Mouse (Mus musculus): ENCODE data around the gene Pgbd5.

Pgbd5 gene

DNA sequence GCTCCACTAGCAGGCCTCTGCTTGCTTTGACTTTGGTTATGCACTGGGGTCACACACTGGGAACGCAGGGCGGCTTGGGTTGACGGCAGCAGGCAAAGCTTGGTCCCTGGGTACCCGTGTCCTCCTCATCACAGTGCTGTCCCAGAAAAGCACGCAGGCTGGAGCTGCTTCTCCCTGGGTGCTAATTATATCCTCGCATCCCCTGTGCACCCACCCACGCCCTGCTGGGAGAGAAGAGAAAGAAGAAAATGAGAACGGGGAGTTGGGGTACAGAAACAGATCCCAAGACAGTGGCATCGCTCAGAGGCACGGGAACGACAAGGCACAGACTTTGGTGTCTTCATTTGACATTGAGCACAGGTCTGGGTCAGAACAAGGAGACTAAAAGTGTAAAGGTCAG, 50.0 kb downstream of the Pgbd5 start:
- DNase-seq = no peak

- DNase-seq = peak; percentile 49
Observed at GRCm38 (mm10) chr8:124386225-124386899, 53.1 kb downstream of the Pgbd5 start.

GRCm38 (mm10) chr8:124384336-124384735, 55.1 kb downstream of the Pgbd5 start:
- DNase-seq = no peak

GRCm38 (mm10) chr8:124382235-124382634, 57.2 kb downstream of the Pgbd5 start:
- no peak for DNase-seq

DNA sequence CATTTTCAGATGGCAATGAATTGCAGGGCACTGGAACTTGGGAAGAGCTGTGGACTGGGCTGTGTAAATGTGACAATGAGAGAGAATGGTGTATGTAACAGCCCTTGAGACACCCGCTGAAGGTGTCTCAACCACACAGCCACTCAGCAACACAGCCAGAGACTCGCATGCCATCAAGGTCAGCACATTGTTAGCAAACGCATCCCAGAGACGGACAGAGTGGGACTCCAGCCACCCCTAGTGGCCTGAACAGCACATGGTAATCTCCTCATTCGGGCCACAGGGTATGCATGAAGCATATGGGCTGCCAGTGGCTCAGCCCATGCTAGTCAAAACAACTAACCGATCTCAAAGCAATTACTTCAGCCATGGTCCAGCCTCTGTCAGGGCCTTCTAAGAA, 60.2 kb downstream of the Pgbd5 start:
- DNase-seq = no peak

DNA sequence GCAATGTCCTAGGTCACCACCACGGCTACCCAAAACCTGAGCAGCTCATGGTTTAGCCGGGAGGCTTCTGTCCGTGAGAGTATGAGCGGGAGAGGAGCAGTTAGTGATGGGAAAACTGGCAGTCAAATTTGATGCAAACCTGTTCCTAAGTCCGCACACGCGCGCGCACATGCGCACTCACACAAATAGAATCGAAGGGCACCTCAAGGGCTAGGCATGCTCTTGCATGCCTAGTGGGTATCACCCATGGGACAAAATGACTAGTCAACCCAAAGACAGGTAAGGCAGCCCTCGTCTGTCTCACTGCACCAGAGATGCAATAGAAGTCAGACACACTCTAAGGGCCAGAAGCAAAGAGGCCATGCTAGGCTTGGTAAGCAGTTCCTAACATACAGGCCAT, 63.1 kb downstream of the Pgbd5 start:
- peak; percentile 6 for DNase-seq

- DNase-seq = peak; percentile 37
Observed at GRCm38 (mm10) chr8:124375727-124376126, 63.7 kb downstream of the Pgbd5 start.

DNA sequence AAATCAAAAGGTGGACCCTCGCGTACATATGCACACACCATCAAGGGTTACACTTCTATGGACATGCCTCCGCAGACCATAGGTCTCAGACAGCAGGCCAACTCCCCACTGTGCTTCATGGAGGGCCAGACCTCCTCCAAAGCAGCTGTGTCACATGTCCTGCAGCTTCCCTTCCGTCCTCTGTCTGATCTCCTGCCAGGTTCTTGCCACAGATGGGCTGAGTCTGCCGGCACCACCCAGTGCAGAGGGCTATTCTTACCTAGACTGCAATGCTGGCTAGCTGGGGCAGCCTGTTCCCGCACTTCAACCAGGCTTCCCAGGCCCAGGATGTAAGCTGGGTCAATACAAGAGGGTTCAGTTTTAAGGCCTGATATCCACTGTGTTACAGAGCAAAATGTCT, 64.3 kb downstream of the Pgbd5 start:
- DNase-seq = peak; percentile 24

DNA sequence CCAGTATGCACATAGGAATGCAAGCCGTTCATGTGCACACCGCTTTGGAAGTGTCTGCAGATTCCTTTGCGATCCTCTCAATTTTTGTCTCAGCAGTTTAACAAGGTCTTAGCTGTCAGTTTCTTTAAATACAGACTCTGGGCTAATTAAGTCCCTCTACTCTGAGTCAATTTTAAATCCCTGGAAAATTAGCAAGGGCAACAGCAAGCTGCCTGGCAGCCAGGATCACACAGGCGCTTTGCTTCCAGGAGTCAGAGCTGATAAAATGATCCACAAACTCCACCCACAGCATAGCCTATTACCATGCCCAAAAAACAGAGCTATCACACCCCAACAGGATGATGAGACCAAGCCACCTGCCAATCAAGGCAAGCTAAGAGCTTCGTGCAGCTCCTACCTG, 65.7 kb downstream of the Pgbd5 start:
- no peak for DNase-seq

GRCm38 (mm10) chr8:124371410-124372123, 67.9 kb downstream of the Pgbd5 start:
- peak; percentile 5 for DNase-seq

- DNase-seq = peak; percentile 14
Observed at GRCm38 (mm10) chr8:124370422-124371183, 68.9 kb downstream of the Pgbd5 start.

DNA sequence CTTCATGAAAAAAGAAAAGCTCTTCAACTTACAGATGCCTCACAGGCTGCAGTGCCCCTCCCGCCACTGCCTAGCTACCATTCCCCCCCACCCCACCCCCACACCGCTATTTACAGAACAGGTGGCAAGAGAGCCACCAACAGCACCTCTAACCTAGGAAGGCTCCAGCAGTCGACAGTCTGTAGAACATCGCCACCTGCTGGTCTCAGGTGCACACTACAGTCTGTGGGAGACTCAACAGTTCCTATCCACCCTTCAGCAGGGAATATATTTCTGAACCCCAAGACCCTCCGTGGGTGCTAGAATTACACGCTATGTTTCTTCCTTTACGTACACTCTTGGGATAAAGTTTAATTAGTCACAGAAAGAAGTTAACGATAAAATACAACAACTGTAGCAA, 71.2 kb downstream of the Pgbd5 start:
- peak; percentile 69 for DNase-seq

- DNase-seq = no peak
Observed at GRCm38 (mm10) chr8:124363337-124363736, 76.1 kb downstream of the Pgbd5 start.

DNA sequence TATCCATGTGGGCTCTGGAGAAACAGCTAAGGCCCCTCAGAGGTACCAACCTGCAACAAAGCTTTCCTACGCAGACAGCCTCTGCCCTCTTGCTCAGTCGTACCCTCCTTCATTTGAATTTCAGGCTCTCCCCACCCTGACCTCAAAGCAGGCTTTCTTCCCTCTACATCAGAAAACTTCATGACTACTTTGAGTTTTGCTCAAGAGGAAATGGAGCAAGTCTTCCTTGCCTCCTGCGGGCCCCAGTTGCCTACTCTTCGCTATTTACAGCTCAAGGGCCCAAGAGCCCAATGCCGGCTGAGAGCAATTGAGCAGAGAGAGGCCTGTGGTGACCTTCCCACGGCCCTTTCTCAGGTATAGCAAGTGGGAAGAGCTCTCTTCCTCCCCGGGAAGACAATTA, 76.9 kb downstream of the Pgbd5 start:
- DNase-seq = no peak

DNA sequence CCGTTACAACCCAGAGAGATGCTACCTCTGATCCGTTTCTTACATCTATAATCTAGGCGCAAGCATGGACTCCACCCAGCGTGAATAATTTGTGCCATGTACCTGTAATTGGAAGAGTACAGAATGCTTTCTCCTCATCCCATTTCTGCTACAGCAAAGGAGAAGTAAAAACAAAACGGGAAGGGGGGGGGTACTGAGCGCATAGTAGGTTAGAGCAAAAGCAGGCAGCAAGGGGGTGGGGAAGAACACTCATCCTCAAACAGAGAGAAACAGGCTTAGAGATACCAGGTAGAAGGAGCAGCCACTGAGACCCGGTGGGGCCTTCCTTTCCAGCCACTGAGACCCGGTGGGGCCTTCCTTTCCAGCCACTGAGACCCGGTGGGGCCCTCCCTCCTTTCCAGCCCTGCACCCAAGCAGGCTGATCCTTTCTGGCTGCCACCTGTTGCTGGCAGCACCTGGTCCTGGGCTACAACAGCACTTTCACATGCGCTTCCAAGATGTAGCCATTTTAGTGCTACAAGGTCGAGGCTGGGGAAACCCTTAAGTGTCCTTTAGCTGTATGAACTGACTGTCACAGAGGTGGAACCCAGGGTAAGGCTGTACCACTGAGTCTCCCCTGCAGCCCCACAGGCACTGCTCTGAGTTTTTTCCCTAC, 77.6 kb downstream of the Pgbd5 start:
- DNase-seq = no peak

GRCm38 (mm10) chr8:124360911-124361310, 78.5 kb downstream of the Pgbd5 start:
- DNase-seq = no peak

DNA sequence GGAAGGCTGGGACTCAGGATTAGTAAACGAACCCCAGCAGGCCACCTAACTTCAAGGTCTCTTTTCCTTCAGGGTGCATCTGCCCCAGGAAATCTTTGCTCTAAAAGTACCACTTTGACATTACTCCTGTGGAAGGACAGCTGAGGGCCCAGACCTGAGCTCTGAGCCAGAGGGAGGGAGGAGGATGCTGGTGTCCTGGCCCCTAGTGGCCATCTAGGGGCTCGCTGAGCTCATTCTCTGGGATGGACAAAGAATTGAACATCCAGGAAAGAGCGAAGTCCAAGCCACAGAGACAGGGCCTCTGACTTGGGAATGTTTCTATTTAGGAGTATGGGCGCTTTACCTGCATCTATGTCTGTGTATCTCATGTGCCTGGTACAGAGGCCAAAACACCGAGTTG, 87.8 kb downstream of the Pgbd5 start:
- no peak for DNase-seq

DNA sequence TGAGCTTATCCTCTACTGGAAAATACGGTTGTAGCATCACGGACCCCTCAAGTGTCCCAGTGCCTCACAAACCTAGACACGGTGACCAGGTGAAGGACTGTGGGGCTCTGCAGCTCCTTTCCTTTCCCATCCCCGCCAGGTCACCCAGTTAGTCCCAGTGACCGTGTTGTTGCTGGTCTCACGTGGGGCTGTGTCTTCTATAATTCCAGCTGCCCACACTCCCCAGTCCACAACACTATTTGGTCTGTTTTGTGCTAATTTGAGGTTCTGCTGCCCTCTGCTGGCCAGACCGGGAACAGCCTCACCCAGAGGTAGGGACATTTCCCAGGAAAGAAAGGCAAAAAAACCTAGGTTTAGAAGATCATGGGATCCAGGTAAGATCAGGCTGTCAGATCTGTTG, 89.8 kb downstream of the Pgbd5 start:
- peak; percentile 89 for DNase-seq

GRCm38 (mm10) chr8:124348087-124348486, 91.4 kb downstream of the Pgbd5 start:
- DNase-seq = no peak

GRCm38 (mm10) chr8:124346852-124347523, 92.5 kb downstream of the Pgbd5 start:
- peak; percentile 67 for DNase-seq

GRCm38 (mm10) chr8:124345098-124345497, 94.4 kb downstream of the Pgbd5 start:
- DNase-seq = no peak

- no peak for DNase-seq
Observed at GRCm38 (mm10) chr8:124343991-124344390, 95.5 kb downstream of the Pgbd5 start.

DNA sequence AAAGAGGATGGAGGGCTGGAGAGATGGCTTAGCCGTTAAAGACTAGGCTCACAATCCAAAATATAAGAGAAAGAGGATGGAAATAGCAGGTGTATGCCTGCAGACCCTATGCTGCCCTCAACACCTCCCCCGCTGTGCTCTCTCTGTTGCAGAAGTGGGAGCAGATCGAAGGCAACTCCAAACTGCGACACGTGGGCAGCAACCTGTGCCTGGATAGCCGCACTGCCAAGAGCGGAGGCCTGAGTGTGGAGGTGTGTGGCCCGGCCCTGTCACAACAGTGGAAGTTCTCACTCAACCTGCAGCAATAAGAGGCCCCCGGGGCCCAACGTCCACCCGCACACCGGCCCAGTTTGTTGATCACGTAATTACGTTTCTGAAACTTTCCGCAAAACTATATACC, 96.3 kb downstream of the Pgbd5 start:
- no peak for DNase-seq
